In genomic region chr4:135416367-135416766, GRCm38 (mm10) we compare ENCODE assay signal across 14 mouse cellular contexts. TPM values are rescaled to one million over a fixed set of nuclear protein-coding genes. Genes with fewer than 3 reads are reported as not detected.
DNase-seq lines count a peak whose midpoint lies in the region; ATAC-seq and TF ChIP-seq lines count a peak whose summit lies in the region.
"Had no signal": no experiment of that assay in that cellular context is flagged by ENCODE, and none has a peak within 500 bp of the region (broad histone marks: within the 10 kb centered on the region; RNA-seq: fewer than 3 reads in every experiment).

No protein-coding gene starts in this region.

- TF ChIP-seq EP300 in MEL (IDR thresholded peaks at IDR 0.05; ENCODE audit: low read depth in 1 of 2, low read length in 2 of 2): no peak

- 0 out of 2 replicates have a peak overlapping the region, but pooled peaks have one; percentile 17 for H3K4me2 ChIP-seq in liver, embryonic 13.5 days
- no peak overlapping the region for H3K4me2 ChIP-seq in intestine, embryonic 16.5 days (ENCODE audit: low read depth, low read length)
- H3K4me2 ChIP-seq in hindbrain, embryonic 12.5 days (replicated peaks): no peak overlapping the region
- H3K4me2 ChIP-seq: forebrain, embryonic 15.5 days; heart, embryonic 15.5 days had no signal

- H3K4me1 ChIP-seq in MEL (ENCODE audit: control insufficient read depth in 1 of 2, insufficient read depth in 2 of 2, low read length in 2 of 2): peaks cover 9 to 27% of the 10 kb centered on the region in 2 experiments
- H3K4me1 ChIP-seq in liver, embryonic 13.5 days (replicated peaks): peaks cover 9% of the 10 kb centered on the region
- no peaks in the 10 kb centered on the region for H3K4me1 ChIP-seq in small intestine, adult 2 months (ENCODE audit: control insufficient read depth, insufficient read depth, insufficient read length, low read length)
- H3K4me1 ChIP-seq in intestine, embryonic 16.5 days (ENCODE audit: control insufficient read depth, insufficient read depth, low read length): no peaks in the 10 kb centered on the region
- H3K4me1 ChIP-seq in hindbrain, embryonic 12.5 days: no peaks in the 10 kb centered on the region
- H3K4me1 ChIP-seq: forebrain, embryonic 15.5 days; heart, embryonic 15.5 days had no signal

- no peak for TF ChIP-seq POLR2A in MEL (IDR thresholded peaks at IDR 0.05; ENCODE audit: control insufficient read depth in 1 of 2, insufficient read depth in 1 of 2, low read depth in 1 of 2, low read length in 2 of 2, poor library complexity in 1 of 2)
- TF ChIP-seq POLR2A in small intestine, adult 2 months (IDR thresholded peaks at IDR 0.05; ENCODE audit: low read depth, low read length): no peak

- 50% methylated on average over 21 of the region's 21 CpGs for WGBS in liver, embryonic 13.5 days (ENCODE audit: insufficient replicate concordance)
- WGBS in small intestine, adult 2 months: 85% methylated on average over 21 of the region's 21 CpGs
- WGBS in intestine, embryonic 16.5 days: 94% methylated on average over 21 of the region's 21 CpGs
- WGBS in hindbrain, embryonic 12.5 days: 94% methylated on average over 21 of the region's 21 CpGs

- H3K27me3 ChIP-seq in MEL (ENCODE audit: control insufficient read depth in 1 of 2, insufficient read depth in 2 of 2, low read length in 2 of 2): no peaks in the 10 kb centered on the region
- no peaks in the 10 kb centered on the region for H3K27me3 ChIP-seq in liver, embryonic 13.5 days
- no peaks in the 10 kb centered on the region for H3K27me3 ChIP-seq in small intestine, adult 2 months (ENCODE audit: control insufficient read depth, insufficient read depth, low read length)
- no peaks in the 10 kb centered on the region for H3K27me3 ChIP-seq in intestine, embryonic 16.5 days (replicated peaks; ENCODE audit: control insufficient read depth, insufficient read depth, low read length)
- no peaks in the 10 kb centered on the region for H3K27me3 ChIP-seq in hindbrain, embryonic 12.5 days
- H3K27me3 ChIP-seq: CH12.LX; forebrain, embryonic 15.5 days; heart, embryonic 15.5 days had no signal

- DNase-seq in lung, postnatal 25 days (ENCODE audit: low spot score): peak; percentile 15
- no peak for DNase-seq in lung, postnatal 10 days
- DNase-seq in MEL (ENCODE audit: low read depth, low spot score): peak; percentile 62
- no peak for DNase-seq in liver, embryonic 13.5 days
- no peak for DNase-seq in layer of hippocampus, adult 18-20 months (ENCODE audit: low spot score in 2 of 2)
- DNase-seq: adrenal gland, postnatal 14 days; gastrocnemius, postnatal 14 days had no signal

- ATAC-seq in liver, embryonic 13.5 days (ENCODE audit: low read depth): no peak
- ATAC-seq in intestine, embryonic 16.5 days: no peak
- ATAC-seq in hindbrain, embryonic 12.5 days (ENCODE audit: low FRiP score): no peak
- ATAC-seq: forebrain, embryonic 15.5 days had no signal

- TF ChIP-seq CTCF in MEL (IDR thresholded peaks at IDR 0.05 in 2 of 3, conservative IDR thresholded peaks at IDR 0.05 in 1 of 3; ENCODE audit: control insufficient read depth in 1 of 3, insufficient read depth in 1 of 3, low read depth in 2 of 3, low read length in 3 of 3, poor library complexity in 1 of 3, severe bottlenecking in 1 of 3): no peak
- TF ChIP-seq CTCF in small intestine, adult 2 months (IDR thresholded peaks at IDR 0.05; ENCODE audit: extremely low read depth, insufficient read length, insufficient replicate concordance, low read depth, low read length): no peak

- H3K9me3 ChIP-seq in MEL (replicated peaks; ENCODE audit: insufficient read depth, low read length): no peaks in the 10 kb centered on the region
- no peaks in the 10 kb centered on the region for H3K9me3 ChIP-seq in liver, embryonic 13.5 days (replicated peaks)
- no peaks in the 10 kb centered on the region for H3K9me3 ChIP-seq in intestine, embryonic 16.5 days (ENCODE audit: control insufficient read depth, low read length)
- H3K9me3 ChIP-seq in hindbrain, embryonic 12.5 days (replicated peaks): no peaks in the 10 kb centered on the region
- H3K9me3 ChIP-seq: forebrain, embryonic 15.5 days; heart, embryonic 15.5 days had no signal

- H3K9ac ChIP-seq in MEL (ENCODE audit: control insufficient read depth, low read depth, low read length, poor library complexity, severe bottlenecking): 0 out of 2 replicates have a peak overlapping the region, but pooled peaks have one; percentile 26
- H3K9ac ChIP-seq in liver, embryonic 13.5 days: no peak overlapping the region
- H3K9ac ChIP-seq in intestine, embryonic 16.5 days (ENCODE audit: low read depth, low read length): no peak overlapping the region
- H3K9ac ChIP-seq in hindbrain, embryonic 12.5 days: no peak overlapping the region
- H3K9ac ChIP-seq: forebrain, embryonic 15.5 days; heart, embryonic 15.5 days had no signal

- no peak for TF ChIP-seq RAD21 in MEL (IDR thresholded peaks at IDR 0.05; ENCODE audit: low read depth, low read length)

- H3K4me3 ChIP-seq in MEL (ENCODE audit: control insufficient read depth in 1 of 2, insufficient read depth in 1 of 2, low read depth in 2 of 2, low read length in 2 of 2): peak overlapping the region in 1 of 2 experiments; percentile 4; a peak in 1 of 4 replicates
- no peak overlapping the region for H3K4me3 ChIP-seq in liver, embryonic 13.5 days (replicated peaks)
- peak overlapping the region; percentile 35 for H3K4me3 ChIP-seq in small intestine, adult 2 months (ENCODE audit: low read depth, low read length)
- no peak overlapping the region for H3K4me3 ChIP-seq in intestine, embryonic 16.5 days (ENCODE audit: low read length)
- H3K4me3 ChIP-seq in hindbrain, embryonic 12.5 days: no peak overlapping the region
- H3K4me3 ChIP-seq: forebrain, embryonic 15.5 days; heart, embryonic 15.5 days had no signal

- H3K79me2 ChIP-seq in MEL (ENCODE audit: control insufficient read depth, insufficient read depth, low read length, poor library complexity): no peaks in the 10 kb centered on the region

- H3K27ac ChIP-seq in MEL (ENCODE audit: control insufficient read depth, low read depth, low read length): 0 out of 2 replicates have a peak overlapping the region, but pooled peaks have one; percentile 15
- H3K27ac ChIP-seq in liver, embryonic 13.5 days: no peak overlapping the region
- H3K27ac ChIP-seq in small intestine, adult 2 months (ENCODE audit: insufficient read depth, low read depth, low read length): no peak overlapping the region
- no peak overlapping the region for H3K27ac ChIP-seq in intestine, embryonic 16.5 days (ENCODE audit: low read length)
- H3K27ac ChIP-seq in hindbrain, embryonic 12.5 days: no peak overlapping the region
- H3K27ac ChIP-seq: forebrain, embryonic 15.5 days; heart, embryonic 15.5 days; kidney, postnatal 0 days had no signal

- peaks cover 0 to 15% of the 10 kb centered on the region in 2 experiments; a peak in 2 of 4 replicates for H3K36me3 ChIP-seq in MEL (ENCODE audit: control insufficient read depth in 1 of 2, insufficient read depth in 2 of 2, low read length in 2 of 2)
- 0 out of 2 replicates have a peak, but pooled peaks cover 7% of the 10 kb centered on the region for H3K36me3 ChIP-seq in liver, embryonic 13.5 days
- H3K36me3 ChIP-seq in small intestine, adult 2 months (ENCODE audit: control insufficient read depth, insufficient read depth, low read length): peaks cover 5% of the 10 kb centered on the region; the same call in 1 of the 2 replicates
- H3K36me3 ChIP-seq in intestine, embryonic 16.5 days (ENCODE audit: control insufficient read depth, insufficient read depth, low read length): 0 out of 2 replicates have a peak, but pooled peaks cover 6% of the 10 kb centered on the region
- H3K36me3 ChIP-seq in hindbrain, embryonic 12.5 days: peaks cover 52% of the 10 kb centered on the region

TF ChIP-seq in MEL, 35 proteins besides CTCF, POLR2A, EP300 and RAD21 (continues in another document):
- TF ChIP-seq MYC (IDR thresholded peaks at IDR 0.05; ENCODE audit: low read depth, low read length) (no peak), CHD1 (IDR thresholded peaks at IDR 0.05; ENCODE audit: low read depth, low read length) (no peak), NRF1 (IDR thresholded peaks at IDR 0.05; ENCODE audit: insufficient read depth, low read depth, low read length, poor library complexity, severe bottlenecking) (no peak), MEF2A (IDR thresholded peaks at IDR 0.05; ENCODE audit: extremely low read depth, insufficient replicate concordance, low read depth, low read length, poor library complexity, severe bottlenecking) (no peak), MXI1 (IDR thresholded peaks at IDR 0.05; ENCODE audit: low read depth, low read length) (no peak), ZC3H11A (IDR thresholded peaks at IDR 0.05; ENCODE audit: low read depth, low read length) (no peak), MAZ (IDR thresholded peaks at IDR 0.05; ENCODE audit: low read depth, low read length) (no peak), POLR2AphosphoS5 (IDR thresholded peaks at IDR 0.05; ENCODE audit: borderline replicate concordance, low read depth, low read length) (no peak), USF2 (IDR thresholded peaks at IDR 0.05; ENCODE audit: borderline replicate concordance in 1 of 2, insufficient read depth in 1 of 2, low read depth in 1 of 2, low read length in 2 of 2) (no peak), USF1 (IDR thresholded peaks at IDR 0.05; ENCODE audit: low read depth, low read length) (no peak), BHLHE40 (IDR thresholded peaks at IDR 0.05; ENCODE audit: borderline replicate concordance, low read depth, low read length) (no peak)

RNA-seq across cellular contexts. Expression of gene Rcan3, which starts 17.3 kb away (rescaled TPM):
- total RNA-seq in MEL (2012; rRNA removed): 6.5 and 7.9 TPM in 2 replicates
- 1 to 10 TPM in 1 of 2 experiments, not detected in 1; 7.8 TPM for polyA plus RNA-seq in MEL (2012; ENCODE audit: insufficient read depth in 1 of 2, insufficient read length in 2 of 2, low read depth in 1 of 2, low replicate concordance in 2 of 2, missing spikeins in 1 of 2)
- 4.2 and 4.7 TPM in 2 replicates for polyA plus RNA-seq in liver, embryonic 13.5 days (2015; fragmentation: Nextera tagmentation; extraction: Ambion mirVana)
- 5.5 and 6.3 TPM in 2 replicates for polyA plus RNA-seq in small intestine, adult 2 months (2012; rRNA removed)
- 10 to 100 TPM; 24.1 to 25.9 TPM for total RNA-seq in layer of hippocampus, adult 18-20 months (2021)
- polyA plus RNA-seq in intestine, embryonic 16.5 days (2015; fragmentation: Nextera tagmentation; extraction: Ambion mirVana): 14.1 and 14.5 TPM in 2 replicates
- polyA plus RNA-seq in hindbrain, embryonic 12.5 days (2016; fragmentation: Nextera tagmentation; extraction: Ambion mirVana): 20.0 and 20.1 TPM in 2 replicates

RNA-seq across cellular contexts. Expression of gene Ncmap, which starts 18.3 kb away (rescaled TPM):
- 0.08 TPM in 1 of 2 replicates, not detected in the other for total RNA-seq in MEL (2012; rRNA removed)
- polyA plus RNA-seq in MEL (2012; ENCODE audit: insufficient read depth in 1 of 2, insufficient read length in 2 of 2, low read depth in 1 of 2, low replicate concordance in 2 of 2, missing spikeins in 1 of 2): under 1 TPM in 1 of 2 experiments, not detected in 1; 0.22 TPM
- 0.16 and 0.22 TPM in 2 replicates for polyA plus RNA-seq in liver, embryonic 13.5 days (2015; fragmentation: Nextera tagmentation; extraction: Ambion mirVana)
- 2.2 and 7.2 TPM in 2 replicates for polyA plus RNA-seq in small intestine, adult 2 months (2012; rRNA removed)
- under 1 TPM; 0.23 to 0.37 TPM for total RNA-seq in layer of hippocampus, adult 18-20 months (2021)
- 6.1 and 7.3 TPM in 2 replicates for polyA plus RNA-seq in intestine, embryonic 16.5 days (2015; fragmentation: Nextera tagmentation; extraction: Ambion mirVana)
- polyA plus RNA-seq in hindbrain, embryonic 12.5 days (2016; fragmentation: Nextera tagmentation; extraction: Ambion mirVana): 2.9 and 6.1 TPM in 2 replicates
- total RNA-seq: adrenal gland, postnatal 14 days; CH12.LX had no signal

Comparison
In these comparisons a context has a peak if more than half of its experiments do, and no peak if none do; other contexts are left out.
1. DNase-seq: peak in lung, postnatal 25 days (single experiment) and MEL (single experiment); none in lung, postnatal 10 days (single experiment), liver, embryonic 13.5 days (single experiment) and layer of hippocampus, adult 18-20 months (0 of 2).